Mouse (Mus musculus) urinary bladder, postnatal 25 days (tissue): ENCODE results near the gene Slc6a2.

Experiments used
- DNase-seq: peaks from one replicate; pipeline ENCODE4 v3.0.0; 2022; ENCODE audit warnings: low spot score

The Slc6a2 gene

GRCm38 (mm10) chr8:92959779-92960178, at the start of gene Slc6a2:
TSS of gene Slc6a2 (plus strand) at chr8:92960079.
- DNase-seq = no peak

DNA sequence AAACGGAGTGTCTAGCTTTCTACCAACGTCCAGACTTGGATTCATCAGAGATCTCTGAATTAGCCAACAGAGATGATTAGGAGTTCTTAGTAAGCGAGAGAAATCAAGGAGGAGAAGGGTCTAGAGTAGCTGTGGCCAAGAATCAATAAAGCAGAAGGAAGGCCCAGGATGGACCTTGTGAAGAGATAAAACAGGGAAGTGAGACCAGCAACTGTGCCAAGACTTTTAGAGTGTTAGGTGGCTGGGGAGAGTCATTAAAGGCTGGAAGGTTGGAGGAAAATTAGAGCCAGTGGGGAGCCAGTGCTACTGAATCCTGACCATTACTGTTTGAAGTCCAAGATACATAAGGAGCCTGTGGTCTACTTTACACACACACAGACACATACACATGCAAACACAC, 48.4 kb upstream of the Slc6a2 start:
- DNase-seq = no peak

DNA sequence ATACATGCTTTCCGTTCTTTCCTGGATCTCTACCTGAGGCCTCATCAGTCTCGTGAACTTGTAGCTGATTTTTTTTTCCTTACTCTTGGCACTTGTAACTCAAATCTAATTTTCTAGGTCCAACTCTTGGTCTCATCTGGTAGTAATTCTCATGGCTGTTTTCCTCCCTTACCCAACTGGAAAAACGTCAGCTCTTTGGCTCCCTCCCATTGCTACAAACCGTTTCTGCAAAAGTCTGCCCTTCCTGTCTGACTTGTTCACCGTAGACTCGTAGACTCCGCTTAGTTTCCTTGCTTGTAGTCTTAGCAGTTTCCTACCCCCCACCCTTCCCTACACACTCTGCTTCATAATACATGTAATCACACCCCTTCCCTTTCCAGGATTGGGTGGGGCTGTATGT, 46.5 kb upstream of the Slc6a2 start:
- DNase-seq = no peak

- DNase-seq = no peak
Observed at GRCm38 (mm10) chr8:92916082-92916481, 43.8 kb upstream of the Slc6a2 start.

GRCm38 (mm10) chr8:92921768-92922167, 38.1 kb upstream of the Slc6a2 start:
- DNase-seq = no peak

GRCm38 (mm10) chr8:92928986-92929385, 30.9 kb upstream of the Slc6a2 start:
- no peak for DNase-seq

- DNase-seq = no peak
Observed at GRCm38 (mm10) chr8:92938056-92938455, 21.8 kb upstream of the Slc6a2 start.

GRCm38 (mm10) chr8:92949071-92949470, 10.8 kb upstream of the Slc6a2 start:
- DNase-seq = no peak

GRCm38 (mm10) chr8:92950639-92951371, 9.1 kb upstream of the Slc6a2 start:
- DNase-seq = no peak

DNA sequence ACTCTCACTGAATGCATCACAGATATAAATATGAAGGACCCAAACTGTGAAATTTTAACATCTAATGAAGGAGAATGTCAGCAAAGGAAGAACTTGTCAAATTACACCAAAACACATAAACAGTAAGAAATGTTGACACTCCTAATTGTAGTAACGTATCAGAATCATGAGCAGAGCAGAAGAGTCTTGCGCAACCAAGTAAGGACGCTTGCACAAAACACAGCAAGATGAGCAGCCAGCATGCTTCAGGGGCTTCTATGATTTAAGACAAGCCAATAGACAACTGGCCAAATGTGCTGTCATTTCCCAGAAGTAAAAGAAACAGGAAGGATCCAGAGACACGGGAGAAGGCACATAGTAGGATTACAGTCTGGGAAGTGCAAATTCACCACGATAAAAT, 5.8 kb upstream of the Slc6a2 start:
- DNase-seq = no peak

GRCm38 (mm10) chr8:92960451-92960911, 602 bp downstream of the Slc6a2 start:
- peak; percentile 4 for DNase-seq

DNA sequence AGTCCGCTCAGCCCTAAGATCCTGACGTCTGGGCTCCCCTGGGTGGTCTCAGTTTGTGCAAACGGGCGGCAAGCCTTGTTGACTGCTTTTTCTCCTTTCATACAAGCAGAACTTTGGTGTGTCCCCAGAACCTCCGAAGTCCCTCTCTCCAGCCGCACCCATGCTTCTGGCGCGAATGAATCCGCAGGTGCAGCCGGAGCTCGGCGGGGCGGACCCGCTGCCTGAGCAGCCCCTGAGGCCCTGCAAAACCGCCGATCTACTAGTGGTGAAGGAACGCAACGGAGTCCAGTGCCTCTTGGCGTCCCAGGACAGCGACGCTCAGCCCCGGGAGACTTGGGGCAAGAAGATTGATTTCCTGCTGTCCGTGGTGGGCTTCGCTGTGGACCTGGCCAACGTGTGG, 1.2 kb downstream of the Slc6a2 start:
- no peak for DNase-seq

- DNase-seq = no peak
Observed at GRCm38 (mm10) chr8:92964556-92964955, 4.7 kb downstream of the Slc6a2 start.

GRCm38 (mm10) chr8:92972949-92973348, 13.1 kb downstream of the Slc6a2 start:
- peak; percentile 32 for DNase-seq

- DNase-seq = no peak
Observed at GRCm38 (mm10) chr8:92976656-92977055, 16.8 kb downstream of the Slc6a2 start.

GRCm38 (mm10) chr8:92982491-92982890, 22.6 kb downstream of the Slc6a2 start:
- DNase-seq = no peak

DNA sequence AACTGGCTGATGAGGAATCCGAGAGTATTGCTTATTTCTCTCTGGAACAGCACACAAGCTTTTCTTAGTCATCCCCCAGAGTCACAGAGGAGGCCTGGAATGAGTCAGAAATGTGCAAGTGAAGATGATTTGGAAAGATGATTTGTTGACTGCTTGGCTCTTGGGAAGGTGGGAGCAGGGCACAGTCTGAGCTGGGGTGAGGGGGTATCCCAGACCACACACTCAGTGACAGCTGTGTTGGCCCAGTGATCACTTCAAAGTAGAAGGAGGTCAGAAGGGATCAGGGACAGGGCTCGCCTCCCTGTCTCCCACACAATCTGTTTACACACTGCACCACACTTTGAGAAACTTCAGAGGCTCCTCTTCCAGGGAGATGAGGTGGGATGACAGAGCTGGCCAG, 24.5 kb downstream of the Slc6a2 start:
- no peak for DNase-seq

- DNase-seq = peak; percentile 65
Observed at GRCm38 (mm10) chr8:92996840-92997239, 37.0 kb downstream of the Slc6a2 start.

DNA sequence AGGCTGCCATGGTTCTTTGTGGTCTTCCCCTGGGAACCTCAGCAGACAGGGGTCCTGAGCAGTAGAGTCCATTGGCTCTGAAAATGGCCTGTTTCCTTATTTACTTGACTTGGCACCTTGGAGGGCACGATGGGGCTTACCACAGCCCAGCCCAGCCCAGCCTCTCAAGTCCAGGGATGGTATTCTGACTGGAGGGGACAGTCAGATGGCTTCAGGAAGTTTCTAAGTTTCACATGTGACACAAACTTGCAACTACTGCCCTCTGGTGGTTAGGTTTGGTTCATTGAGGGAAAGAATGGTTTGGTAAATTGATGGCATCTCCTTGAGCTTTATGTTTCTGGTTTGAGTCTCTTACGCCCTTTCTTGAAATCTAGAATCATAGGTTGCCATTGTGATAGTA, 38.7 kb downstream of the Slc6a2 start:
- peak; percentile 55 for DNase-seq

- no peak for DNase-seq
Observed at GRCm38 (mm10) chr8:93010286-93010685, 50.4 kb downstream of the Slc6a2 start.

DNA sequence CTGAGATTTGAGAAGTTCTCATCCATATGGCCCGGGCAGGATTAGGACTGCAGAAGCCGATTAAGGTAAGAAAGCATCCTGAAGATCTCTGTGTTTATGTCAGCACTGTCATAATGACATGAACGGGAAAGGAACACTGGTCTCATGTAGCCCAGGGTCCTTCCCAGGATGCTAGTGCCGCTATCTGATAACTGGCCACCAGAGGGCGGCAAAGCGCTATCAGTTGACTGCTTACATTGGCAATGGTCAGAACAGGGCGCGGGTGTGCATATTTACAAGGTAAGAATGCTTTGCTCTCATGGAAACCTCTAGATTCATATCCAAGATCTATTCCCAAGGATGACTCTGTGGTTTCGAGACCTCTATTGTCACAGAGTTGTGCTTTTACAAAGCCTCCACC, 51.6 kb downstream of the Slc6a2 start:
- peak; percentile 85 for DNase-seq

- no peak for DNase-seq
Observed at GRCm38 (mm10) chr8:93012226-93012625, 52.3 kb downstream of the Slc6a2 start.

DNA sequence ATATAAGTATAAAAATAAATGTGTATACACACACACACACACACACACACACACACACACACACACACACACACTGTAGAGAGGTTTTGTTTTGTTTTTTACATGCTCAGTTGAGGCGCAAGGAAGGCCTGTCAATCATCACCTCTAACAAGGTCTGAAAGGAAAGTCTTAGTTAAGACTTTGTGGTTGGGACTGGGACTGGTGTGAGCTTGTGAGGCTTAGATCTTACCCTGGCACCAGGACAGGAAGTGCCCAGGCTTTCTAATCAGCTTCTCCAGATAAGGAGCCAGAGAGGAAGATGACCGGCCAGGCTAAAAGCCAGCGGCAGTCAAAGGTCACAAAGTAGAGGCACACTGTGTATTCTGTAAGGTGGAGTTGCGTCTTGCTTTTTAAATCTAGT, 54.4 kb downstream of the Slc6a2 start:
- DNase-seq = no peak

DNA sequence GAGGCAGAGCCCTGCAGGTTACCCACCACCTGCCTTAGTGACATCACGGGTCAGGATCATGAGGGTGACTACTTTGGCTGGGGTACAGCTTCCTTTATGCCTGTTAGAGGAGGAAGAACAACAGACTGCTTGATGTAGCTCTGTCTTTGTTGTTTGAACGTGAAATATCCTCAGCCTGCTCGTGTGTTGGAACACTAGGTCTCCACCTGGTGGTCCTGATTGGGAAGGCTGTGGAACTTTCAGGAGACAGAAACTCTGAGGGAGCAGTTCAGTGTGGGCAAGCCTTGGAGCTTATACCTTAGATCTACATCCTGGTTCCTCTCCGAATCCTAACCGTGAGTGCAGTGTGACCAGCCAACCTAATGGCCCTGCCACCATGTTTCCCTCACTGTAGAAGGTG, 61.9 kb downstream of the Slc6a2 start:
- DNase-seq = no peak
